Mouse (Mus musculus) megakaryocyte-erythroid progenitor cell, adult 5-6 weeks (primary cell): ENCODE measurements at regions not wholly inside any gene's neighbourhood (a gene's known extent, or its start where the extent isn't known, plus 50 kb on each side); places are given as distances from the start of the nearest gene placed in this dataset.

Experiments used
- ATAC-seq: replicated peaks from 2 replicates; pipeline ENCODE4 v1.8.0; 2016; ENCODE audit warnings: mild to moderate bottlenecking, inconsistent platforms; ENCODE audit not compliant: severe bottlenecking, poor library complexity, low FRiP score, low TSS enrichment

DNA sequence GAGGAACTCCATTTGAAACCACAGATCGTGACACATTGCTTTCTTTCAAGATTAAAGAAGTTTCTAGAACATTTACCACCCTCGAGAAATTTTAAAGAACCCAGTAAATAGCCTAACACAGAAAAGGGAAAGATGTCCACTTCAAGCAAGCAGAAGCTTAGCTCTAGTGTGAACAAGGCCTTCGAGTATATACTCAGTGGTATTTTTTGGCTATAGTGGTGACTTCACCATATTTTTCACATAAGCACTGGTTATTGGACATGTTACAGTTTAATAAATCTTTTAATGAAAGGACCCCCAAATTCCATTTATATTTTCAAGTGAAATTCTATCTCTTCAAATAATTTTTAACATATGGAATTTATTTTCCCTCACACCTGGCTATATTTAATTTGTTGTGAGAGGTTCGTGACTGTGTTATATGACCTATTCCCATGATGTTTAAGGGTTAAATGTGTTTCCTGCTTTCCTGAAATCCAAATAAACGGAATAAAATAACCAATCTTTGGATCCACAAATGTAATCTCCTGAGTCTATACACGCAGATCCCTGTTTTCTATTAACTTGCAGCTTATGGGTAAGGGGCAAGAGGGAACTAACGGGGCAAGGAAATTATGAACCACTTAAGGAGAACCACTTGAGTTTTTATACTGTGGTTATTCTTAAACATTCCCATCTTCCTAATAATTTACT, 60.6 kb upstream of the Tas2r134 start:
- ATAC-seq, result no peak

DNA sequence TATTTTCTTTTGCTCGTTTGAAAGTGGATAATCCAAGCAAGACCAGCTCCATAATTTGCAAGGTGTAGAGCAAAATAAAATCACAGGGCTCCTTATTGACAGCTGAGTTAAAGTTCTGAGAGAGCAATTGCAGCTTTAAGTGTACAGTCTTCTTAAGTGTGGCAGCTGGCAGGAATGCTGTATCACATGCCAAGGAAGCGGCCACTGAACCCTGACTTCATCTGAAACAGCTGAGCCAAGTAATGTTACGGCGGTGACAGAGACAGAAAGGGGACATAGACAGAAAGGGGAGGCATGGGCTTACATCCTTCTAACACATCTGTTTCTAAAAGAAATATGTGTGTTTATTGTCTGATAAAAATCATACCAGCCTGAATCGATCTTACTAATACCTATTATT, 63.4 kb upstream of the Tas2r134 start:
- no peak for ATAC-seq

DNA sequence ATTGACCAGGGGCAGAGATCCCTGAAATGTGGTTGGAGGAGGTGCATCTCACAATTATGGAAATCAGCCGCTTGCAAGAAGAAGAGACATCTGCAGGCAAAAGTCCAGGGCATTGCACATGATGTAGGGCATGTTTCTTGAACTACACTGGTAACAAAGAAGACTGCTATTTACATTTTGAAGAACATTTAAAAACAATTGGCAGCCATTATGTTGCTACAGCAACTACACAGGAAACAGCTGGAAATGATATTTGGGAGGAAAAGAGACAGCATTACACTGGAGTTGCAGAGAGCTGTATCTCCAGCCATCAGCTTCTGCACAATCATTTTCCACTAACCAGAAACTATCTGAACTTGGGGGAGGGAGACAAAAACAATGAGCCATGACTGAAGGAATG, 64.1 kb upstream of the Tas2r134 start:
- ATAC-seq, result no peak

DNA sequence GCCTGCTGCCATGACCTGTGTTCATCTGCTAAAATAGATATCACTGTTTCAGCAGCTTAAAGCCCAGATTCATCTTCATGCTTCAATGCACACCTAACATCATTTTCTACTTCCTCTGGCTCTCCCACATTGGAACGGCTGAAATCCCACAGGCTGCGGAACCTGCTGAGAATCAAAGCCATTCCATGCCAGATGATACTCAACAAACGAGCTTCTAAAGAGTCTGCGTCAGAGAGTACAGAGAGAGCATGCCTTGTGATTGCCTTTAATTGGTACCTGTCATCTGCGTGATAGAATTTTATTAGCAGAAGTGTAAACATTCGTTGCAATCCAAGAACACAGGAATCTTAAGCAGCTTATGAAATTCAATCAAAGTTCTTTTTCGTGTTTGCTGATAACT, 76.4 kb upstream of the Tas2r134 start:
- ATAC-seq, result no peak

DNA sequence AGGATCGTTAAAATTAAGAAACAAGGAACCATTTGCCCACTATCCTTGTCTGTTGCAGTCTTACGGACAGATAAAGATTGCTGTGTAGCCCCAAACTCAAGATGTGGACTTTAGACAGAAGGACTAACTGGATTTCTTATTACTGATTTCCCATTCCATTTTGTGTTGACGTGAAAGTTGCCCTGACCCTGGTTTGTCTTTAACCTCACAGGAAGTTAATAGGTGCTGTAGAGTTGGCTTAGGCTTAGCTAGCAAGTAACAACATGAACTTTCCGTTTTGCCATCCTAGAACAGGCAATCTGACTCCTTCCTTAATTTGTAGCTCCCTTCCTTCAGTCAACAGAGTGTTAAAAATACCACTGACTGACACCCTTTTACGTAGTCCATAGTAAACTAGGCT, 78.2 kb upstream of the Tas2r134 start:
- no peak for ATAC-seq

- ATAC-seq, result no peak
These were observed 81.1 kb upstream of the Tas2r134 start for GRCm38 (mm10) chr2:51546181-51546580.

DNA sequence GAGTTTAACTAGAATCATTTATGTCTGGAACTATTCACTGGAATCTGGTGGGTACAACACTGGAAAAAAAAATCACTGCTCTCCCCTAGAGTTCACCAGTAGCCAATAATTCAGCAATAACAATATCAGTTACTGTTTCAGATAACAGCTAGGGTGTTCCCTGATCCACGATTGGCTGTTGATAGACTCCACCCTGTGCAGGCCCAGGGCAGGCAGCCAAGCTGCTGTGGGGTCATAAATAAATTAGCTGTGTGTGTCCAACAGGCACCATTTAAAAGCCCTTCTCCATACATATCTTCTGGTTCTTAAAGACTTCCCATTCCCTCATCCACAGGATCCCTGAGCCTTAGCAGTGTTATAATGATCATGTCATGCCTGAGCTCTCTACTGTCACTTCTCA, 83.4 kb upstream of the Tas2r134 start:
- no peak for ATAC-seq

- ATAC-seq, result no peak
These were observed 85.0 kb upstream of the Tas2r134 start for GRCm38 (mm10) chr2:51542272-51542671.

DNA sequence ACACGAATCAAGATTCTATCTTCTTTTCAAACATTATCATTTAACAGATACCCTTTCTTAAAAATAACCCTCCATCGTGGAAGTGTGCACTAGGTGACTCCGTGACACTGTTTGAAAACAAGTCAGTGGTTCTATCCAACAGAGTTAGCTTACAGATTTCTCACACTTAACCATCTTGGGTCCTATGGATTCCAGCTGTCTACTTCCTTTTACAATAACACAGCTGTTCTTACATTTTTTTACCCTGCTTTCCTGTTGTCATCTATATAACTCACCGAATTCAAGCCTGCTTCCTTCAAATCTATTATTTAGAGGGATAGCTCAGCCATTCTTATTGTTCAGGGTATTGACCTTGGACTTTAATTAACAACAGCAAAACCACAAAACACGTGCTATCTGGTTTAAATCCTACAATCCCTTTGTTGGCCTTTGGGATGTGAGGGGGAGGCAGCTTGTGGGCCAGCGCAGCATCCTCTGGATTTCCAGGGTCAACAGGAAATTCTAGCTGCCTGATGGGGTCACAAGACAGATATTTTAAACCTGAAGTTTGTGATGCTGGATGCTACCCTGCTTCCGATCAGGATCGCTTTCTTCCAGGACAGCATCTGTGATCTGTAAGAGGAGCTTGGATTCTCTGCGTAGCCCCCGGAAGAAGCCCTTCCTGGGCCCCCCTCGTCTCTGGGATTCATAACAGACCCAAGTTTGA, 94.4 kb upstream of the Tas2r134 start:
- no peak for ATAC-seq

DNA sequence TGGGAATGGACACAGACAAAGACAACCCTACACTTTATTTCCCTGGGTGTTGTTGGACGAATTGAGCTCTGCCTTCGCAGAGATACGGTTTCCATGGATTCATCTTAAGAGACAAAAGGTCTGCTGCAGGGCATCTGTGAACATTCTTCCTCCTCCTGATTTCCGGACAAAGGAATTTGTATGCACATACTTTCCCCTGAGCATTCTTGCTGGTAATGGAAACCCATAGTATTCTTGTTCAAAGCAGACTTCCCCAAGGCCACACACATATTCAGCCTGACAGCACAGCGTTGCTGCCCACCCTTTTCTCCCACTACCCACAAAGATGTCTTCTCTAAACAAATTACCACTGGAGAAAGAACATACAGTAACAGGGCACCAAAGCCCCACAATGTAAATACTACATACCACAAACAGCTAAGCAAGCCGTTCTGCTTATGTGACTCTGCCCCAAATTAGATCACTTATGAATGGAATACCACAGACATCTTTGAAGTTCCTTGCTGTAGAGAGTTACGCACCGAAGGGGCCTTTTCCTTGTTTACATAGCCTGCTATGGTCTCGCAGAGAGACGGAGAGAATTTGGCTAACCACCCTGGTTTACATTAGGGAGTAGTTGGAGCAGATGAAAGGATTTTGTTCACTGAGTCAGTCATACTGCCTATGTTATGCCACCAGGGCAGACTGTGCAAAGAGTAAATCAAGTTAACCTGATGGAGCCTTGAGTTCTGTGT, 96.0 kb upstream of the Tas2r134 start:
- ATAC-seq, result no peak

GRCm38 (mm10) chr2:51522766-51523165, 104.5 kb upstream of the Tas2r134 start:
- ATAC-seq, result no peak

DNA sequence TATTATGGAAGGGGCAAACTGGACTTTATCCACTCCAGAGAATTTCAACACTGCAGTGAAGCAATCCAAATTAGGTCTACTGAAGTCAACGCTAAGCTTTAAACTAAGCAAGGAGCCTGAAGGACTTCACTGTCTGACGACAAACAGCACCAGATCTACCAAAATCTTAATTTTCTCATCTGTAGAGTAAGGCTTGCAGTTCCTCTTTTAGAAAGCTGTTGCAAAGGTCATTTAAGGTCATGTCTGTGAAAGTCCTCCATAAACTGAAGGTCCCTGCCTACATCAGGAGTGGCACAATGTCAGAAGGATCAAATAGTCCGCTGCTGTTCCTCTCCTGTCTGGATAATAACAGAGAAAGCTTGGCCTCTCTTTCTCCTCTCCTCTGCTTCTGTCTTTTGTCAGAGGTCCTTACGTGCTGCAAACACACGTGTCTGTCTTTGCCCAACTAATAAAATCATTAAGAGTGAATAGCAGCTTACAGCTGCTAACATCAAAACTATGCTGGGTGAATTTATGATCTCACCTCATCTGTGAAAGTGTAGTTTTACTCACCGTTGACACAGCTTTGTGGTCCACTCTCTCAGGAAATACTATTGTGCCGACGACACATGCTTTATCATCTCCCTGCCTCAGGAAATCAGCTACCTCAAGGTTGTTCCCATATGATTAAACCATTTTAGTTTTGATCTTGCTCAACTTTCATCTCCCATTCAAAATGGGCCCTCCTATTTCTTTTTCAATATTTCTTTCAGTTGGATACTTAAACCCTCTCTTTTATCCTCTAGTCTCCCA, 117.9 kb upstream of the Tas2r134 start:
- ATAC-seq, result no peak

DNA sequence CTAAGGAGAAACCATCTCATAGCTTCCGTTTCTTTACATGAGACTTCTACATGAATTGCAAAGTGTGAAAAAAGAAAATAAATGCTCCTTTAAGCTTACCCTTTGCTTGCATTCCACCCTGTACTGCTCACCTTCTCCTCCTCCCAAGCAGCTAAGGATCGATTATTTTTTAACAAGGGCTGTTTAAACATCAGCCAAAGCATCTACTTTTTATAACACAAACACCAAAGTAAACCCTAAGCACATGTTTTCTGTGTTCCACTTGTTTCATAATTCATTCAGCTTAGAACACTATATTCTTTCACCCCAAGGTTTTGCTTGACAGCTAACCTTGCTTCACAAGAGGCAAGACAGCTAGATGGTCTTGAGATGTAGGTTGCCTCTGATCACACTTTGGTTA, 129.4 kb upstream of the Tas2r134 start:
- no peak for ATAC-seq

DNA sequence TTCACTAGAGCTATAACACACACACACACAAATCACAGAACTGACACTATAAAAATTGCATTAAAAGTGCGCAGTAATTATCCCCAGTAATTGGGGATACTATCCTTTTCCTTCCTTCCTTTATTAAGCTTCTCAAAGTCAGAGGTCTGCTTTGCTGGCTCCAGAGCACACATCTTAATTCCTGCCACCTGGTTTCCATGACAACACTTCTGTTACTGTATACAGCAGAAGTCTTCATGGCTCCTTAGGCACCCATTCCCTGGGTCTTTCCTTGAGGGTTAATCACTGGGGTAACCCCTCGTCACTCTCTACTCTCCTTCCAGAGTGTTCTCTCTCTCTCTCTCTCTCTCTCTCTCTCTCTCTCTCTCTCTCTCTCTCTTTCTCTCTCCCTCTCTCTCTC, 153.6 kb upstream of the Tas2r134 start:
- ATAC-seq, result no peak

DNA sequence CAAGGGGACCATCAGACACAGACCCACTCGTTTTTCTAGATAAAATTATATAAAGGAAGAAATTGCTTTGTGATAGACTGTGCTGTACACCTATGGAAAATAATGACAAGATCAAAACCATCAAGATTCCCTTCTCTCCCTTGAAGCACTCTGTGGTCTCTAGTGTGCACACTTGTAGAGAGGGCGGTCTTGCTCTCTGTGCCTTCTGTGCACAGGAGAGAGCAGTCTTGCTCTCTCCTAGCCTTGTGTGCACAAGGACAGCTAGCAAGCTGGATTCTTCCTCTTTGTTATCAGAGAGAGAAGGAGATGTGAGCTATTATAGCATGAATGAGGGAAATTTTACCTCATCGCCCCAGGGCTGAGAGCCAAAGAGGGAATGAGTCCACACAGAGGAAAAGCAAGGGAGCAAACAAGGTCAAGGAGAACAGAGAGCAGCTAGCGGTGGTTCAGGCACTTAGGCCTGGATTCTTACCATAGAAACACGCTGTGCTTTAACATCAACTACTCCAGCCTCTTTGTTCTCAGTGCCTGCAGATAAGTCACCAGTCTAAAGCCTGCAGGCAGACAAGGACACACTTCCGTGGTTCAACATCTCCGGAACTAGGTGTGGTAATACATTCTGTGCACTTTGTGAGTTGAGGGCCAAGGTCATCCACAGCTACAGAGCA, 160.2 kb upstream of the Tas2r134 start:
- no peak for ATAC-seq

GRCm38 (mm10) chr2:51466003-51466402, 161.3 kb upstream of the Tas2r134 start:
- no peak for ATAC-seq

GRCm38 (mm10) chr2:51465576-51465975, 161.7 kb upstream of the Tas2r134 start:
- ATAC-seq, result no peak

GRCm38 (mm10) chr2:51464356-51464755, 163.0 kb upstream of the Tas2r134 start:
- ATAC-seq, result no peak

DNA sequence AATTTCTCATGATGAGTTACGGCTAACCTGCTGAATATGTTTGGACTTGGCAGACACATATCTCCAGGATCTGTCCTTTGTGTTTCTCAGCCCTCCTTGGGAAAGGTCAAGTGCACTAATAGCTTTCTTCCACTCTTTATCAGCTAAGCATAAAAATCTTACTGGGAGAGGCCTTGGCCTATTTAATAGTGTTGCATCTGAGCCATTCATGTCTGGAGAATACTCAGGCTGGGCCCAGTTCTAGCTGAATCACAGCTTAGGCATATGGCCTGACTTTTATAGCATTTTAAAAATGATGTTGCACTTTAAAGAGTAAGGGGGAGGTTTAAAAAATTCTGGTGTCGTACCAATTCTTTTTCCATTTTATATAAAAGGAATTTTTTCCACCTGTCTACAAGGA, 166.4 kb upstream of the Tas2r134 start:
- no peak for ATAC-seq
